Mouse (Mus musculus): ENCODE results near the gene Olfr328. TPM values are rescaled to one million over a fixed set of nuclear protein-coding genes. Genes with fewer than 3 reads are reported as not detected.
A peak's percentile ranks its signal among the peaks of the same experiment; 100 is the strongest.
"Not testable (repeated sequence)": the region's sequence is repeated elsewhere in the genome, so short reads cannot be mapped to it uniquely, and the experiment has no call there.

Gene Olfr328
- not detected for total RNA-seq (2021)
- long read RNA-seq, experiment 1 = 0 reads
- long read RNA-seq, experiment 2 = 0 reads

GRCm38 (mm10) chr11:58555536-58555935 lies at the start of gene Olfr328:
Olfr328 (minus strand) TSS chr11:58555636.
- DNase-seq (ENCODE audit: low spot score in 2 of 2) = no peak

DNA sequence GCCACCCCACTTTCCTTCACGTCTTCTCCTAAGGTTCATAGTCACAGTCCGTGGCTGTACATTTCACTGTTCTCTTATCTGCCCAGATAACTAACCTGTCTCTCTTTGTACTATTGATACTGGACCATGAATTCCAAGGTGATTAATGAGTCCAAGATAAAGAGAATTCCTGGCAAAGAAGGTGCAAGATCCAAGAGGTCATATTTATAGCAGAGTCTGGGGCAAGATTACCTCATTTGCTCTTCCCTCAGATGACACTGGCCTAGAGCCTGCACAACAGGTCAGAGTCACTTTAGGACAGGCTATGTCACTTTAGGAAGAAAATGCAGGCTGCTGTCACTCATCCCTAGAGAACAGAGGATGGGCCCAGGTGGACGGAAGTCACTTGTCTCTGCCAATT lies 49.8 kb upstream of the Olfr328 start:
- DNase-seq (ENCODE audit: low spot score in 2 of 2) = no peak

DNA sequence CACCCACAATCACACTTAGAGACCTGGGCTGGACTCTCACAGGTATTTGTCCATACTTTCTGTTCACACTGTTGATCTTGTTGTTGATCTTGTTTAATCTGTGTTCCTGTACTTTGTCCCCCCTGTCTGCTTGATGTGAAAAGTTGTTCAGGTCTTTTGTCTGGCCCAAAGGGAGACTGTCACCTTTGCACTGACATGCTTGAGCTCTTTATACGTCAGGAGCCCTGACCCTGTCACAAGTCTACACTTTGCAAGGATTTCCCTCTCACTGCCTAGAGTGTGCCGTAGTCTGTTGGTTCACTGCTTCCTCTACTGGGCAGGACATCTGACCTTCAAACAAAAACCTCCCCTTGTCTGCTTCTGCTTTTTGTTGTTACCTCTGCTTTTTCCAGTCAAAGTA lies 49.3 kb upstream of the Olfr328 start:
- DNase-seq (ENCODE audit: low spot score in 2 of 2) = no peak

- DNase-seq (ENCODE audit: low spot score in 2 of 2) = no peak
Observed at GRCm38 (mm10) chr11:58602800-58603560, 47.5 kb upstream of the Olfr328 start.

DNA sequence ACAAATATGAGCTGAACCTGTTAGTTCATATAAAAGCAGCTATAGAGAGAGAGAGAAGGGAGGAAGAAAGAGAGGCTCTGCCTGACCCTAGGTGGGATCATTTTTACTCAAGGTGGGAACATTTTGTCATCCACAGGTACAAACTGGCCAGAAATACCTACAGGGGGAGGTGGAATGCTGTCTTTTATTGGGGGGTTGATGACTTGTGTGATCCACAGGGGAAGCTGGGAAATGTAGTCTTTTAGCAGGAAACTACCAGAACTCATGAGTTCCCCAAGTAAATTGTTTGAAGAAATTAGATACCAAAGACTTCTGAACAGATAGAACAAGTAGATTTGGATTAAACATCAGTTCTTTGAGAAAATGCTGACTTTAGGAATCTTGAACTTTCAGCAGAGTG lies 46.6 kb upstream of the Olfr328 start:
- no peak for DNase-seq (ENCODE audit: low spot score in 2 of 2)

DNA sequence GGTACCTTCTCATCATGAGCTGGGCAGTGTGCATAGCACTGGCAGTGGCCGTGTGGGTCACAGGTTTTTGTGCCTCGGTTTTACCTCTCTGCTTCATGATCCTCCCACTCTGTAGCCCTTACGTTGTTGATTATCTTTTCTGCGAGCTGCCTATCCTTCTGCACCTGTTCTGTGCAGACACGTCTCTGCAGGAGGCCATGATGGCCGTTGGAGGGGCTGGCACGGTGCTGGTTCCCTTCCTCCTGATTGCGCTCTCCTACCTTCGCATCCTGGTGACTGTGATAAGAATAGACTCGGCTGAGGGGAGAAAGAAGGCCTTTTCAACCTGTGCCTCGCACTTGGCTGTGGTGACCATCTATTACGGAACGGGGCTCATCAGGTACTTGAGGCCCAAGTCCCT lies 42.4 kb upstream of the Olfr328 start:
- DNase-seq (ENCODE audit: low spot score in 2 of 2) = no peak

DNA sequence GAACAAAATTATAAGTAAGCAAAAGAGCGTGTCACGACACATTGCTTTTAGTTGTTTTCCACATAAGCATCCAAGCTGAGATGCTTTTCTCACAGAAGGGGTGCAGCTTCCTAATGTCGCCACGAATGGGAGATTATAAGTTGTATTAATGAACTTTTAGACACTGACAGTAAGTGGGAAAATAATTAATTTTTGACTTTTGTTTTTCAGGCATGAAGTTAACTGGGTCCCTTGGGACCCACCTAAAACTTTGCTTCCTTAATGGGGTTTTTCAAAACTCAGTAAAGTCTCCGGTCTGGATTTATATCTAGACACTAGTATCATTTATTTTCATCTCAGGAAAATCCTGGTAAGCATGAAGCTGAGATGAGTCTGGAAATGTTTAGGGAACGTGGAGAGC lies 39.4 kb upstream of the Olfr328 start, which contains the start of gene Olfr324:
Gene Olfr324 (plus strand): TSS at position 301 of the 400 bp plus-strand sequence.
- no peak for DNase-seq (ENCODE audit: low spot score in 2 of 2)

DNA sequence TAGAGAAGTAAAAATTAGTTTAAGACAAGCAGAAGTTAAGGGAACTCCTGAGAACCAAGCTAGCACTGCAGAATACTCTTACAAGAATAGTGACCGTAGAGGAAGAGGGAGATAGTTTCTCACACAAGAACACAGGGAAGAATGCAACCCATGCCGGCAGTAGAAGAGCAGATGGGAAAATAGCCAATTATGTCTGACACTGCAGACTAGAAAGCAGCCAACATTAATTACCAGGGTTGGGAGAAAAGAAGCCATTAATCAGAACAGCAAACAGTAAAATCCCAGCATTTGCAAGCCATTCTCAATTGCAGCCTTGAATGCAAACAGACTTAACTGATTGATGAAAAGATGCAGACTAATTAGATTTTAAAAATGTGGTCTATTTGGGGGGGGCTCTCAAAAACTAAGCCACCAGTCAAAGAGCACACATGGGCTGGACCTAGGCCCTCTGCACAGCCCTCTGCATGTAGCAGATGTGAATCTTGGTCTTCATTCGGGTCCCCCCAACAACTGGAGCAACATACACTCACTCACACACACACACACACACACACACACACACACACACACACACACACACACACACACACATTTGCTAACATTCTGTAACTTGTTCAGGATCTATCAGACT lies 33.3 kb upstream of the Olfr328 start:
- DNase-seq (ENCODE audit: low spot score in 2 of 2) = no peak

DNA sequence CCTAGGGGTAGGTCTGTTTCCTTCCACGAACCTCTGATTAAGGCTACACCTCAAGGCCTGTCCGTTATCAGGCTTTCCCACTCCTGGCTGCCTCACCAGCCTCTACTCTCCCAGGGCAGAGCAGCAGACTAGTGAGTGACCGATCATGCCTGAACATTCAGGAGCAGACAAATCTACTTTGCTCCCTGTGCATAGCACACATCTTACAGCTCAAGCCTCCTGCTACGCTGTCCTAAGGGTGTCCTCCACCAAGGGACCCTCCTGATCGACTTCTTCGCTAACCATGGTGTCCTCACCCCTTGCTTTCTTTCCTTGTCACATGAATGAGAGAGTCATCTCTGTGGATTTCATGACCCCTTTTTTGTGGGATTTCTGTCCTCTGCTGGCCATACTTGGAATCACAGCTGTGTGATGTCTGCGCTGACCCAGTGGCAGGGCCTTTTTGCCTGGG lies 32.5 kb upstream of the Olfr328 start:
- peak; percentile 13 to 51 for DNase-seq (ENCODE audit: low spot score in 2 of 2)

DNA sequence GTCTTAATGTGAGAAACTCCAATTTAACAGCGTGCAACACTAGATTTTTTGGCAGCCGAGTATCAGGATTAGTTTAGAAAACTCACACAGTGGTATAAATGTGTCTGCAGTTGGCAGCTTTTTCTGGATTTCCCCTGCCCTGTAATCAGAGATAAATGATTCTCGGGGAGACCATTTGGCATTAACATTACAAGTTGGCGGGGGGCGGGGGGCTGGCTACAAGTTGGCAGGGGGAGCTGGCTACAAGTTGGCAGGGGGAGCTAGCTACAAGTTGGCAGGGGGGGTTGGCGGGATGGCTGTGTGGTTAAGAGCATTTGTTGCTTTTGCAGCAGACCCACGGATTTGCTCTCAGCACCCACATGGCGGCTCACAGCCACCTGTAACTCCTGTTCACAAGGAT lies 23.2 kb upstream of the Olfr328 start:
- DNase-seq (ENCODE audit: low spot score in 2 of 2) = no peak

GRCm38 (mm10) chr11:58577430-58577829 lies 22.0 kb upstream of the Olfr328 start, which contains the start of gene Olfr325:
Olfr325 (plus strand) TSS chr11:58577730.
- no peak for DNase-seq (ENCODE audit: low spot score in 2 of 2)

DNA sequence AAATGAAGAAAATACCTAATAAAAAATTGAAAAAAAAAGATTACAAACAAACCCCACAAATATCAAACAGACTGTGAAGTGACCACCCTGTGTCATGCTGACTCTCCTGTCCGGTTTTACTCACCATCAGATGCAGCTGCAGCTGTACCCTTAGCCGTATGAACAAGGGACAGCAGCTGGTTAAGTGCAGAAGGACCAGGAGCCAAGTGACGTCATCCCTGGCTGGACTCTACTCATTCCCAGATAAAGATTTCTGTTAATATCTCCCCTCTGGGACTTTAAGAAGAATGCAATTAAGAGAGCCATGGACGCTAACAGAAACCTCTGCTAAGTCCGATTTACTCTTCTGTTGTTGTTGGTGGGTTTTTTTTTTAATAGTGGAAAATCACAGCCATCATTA lies 15.0 kb upstream of the Olfr328 start, which contains the start of gene Olfr224:
Gene Olfr224 (minus strand): TSS at position 149 of the 400 bp plus-strand sequence.
- no peak for DNase-seq (ENCODE audit: low spot score in 2 of 2)

- DNase-seq (ENCODE audit: low spot score in 2 of 2) = no peak
Observed at GRCm38 (mm10) chr11:58546322-58546721, 9.1 kb downstream of the Olfr328 start, which contains the start of gene Olfr329-ps. Olfr329-ps (minus strand) TSS chr11:58546422.

GRCm38 (mm10) chr11:58534736-58535135 lies 20.7 kb downstream of the Olfr328 start, which contains the start of gene Olfr330:
Olfr330 (minus strand) TSS chr11:58534836.
- DNase-seq (ENCODE audit: low spot score in 2 of 2) = not testable (repeated sequence)

DNA sequence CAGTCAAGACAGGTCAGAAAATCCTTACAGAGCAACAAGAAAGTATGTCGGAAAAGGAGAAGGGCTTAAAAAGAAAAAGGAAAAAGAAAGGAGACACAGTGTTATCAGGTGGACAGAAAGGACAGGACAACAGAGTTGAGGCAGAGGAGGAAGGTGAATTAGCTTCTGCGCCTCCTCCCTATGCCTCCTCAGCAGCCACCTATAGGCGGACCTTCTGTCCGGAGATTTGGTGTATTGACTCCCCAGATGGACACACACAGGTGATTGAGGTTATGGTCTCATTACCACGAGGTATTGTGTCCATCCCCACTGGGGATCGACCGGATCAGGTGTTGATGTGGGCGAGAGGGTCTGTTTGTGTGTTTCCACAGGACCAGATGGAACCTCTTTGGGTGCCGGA lies 35.7 kb downstream of the Olfr328 start:
- peak in 1 of 2 experiments; percentile 8 for DNase-seq (ENCODE audit: low spot score in 2 of 2)

DNA sequence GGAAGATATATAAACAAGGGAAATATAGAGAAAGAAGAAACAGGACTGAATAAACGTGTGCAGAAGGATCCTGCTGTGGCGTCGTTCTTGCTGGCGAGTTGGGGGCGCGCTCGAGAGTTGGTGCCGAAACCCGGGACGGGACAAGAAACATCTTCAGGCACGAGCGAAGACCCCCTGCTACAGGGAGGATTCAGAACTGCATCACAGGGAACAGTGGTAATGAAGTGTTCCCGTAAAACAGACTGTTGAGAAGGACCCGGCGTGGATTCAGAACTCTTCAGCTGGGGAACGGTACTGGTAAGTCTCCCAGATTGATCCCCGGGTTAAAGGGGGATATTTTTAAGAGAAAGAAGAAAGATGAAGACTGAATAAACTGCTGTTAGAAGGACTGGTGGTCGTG lies 36.5 kb downstream of the Olfr328 start:
- DNase-seq (ENCODE audit: low spot score in 2 of 2) = peak; percentile 73 to 74

DNA sequence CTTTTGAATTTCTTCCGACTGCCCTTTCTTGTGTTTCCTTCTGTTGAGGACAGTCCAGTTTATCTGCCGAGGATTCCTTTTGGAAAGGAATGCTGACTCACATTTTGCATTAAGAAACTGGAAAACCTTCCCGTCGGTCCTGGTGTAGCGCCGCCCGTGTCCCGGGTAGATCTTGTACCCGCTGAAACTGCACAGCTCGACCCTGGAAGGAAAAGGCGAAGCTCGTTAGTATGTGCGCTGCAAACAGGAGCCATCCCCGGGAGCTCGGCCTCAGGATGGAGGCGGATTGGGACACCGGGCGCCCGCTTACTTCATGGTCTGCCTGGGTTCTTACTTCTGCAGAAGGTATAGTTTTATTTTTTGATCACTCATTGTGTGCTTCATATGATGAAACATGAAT lies 46.4 kb downstream of the Olfr328 start:
- not testable (repeated sequence) for DNase-seq (ENCODE audit: low spot score in 2 of 2)

DNA sequence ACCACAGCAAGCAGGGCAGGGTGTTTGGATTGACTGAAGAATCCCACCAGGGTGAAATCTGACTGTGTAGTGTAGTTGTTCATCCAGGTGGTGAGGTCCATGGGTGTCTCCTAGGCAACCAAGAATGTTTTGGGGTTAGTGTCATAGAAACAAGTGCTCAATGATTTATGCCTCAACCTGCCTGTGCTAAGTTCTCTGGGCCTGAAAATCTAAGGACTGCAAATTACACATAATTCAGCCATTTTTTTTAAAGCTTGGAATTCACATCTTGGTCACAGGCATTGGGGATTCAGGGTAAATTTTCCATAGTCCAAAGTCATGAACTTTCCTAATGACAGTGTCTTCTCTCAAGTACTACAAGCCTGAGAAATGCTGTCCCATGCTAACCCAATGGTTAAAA lies 53.0 kb downstream of the Olfr328 start, which contains the start of gene Olfr331:
Gene Olfr331 (minus strand): TSS at position 101 of the 400 bp plus-strand sequence.
- DNase-seq (ENCODE audit: low spot score in 2 of 2) = not testable (repeated sequence)

All from left cerebral cortex, adult 18-20 months (tissue).